Mouse (Mus musculus) adrenal gland, postnatal 36 days (tissue): ENCODE results near the gene Kmt2c. TPM values are rescaled to one million over a fixed set of nuclear protein-coding genes. Genes with fewer than 3 reads are reported as not detected.
A peak's percentile ranks its signal among the peaks of the same experiment; 100 is the strongest.
"Not testable (repeated sequence)": the region's sequence is repeated elsewhere in the genome, so short reads cannot be mapped to it uniquely, and the experiment has no call there.

Experiments used
- DNase-seq, 2 experiments: peaks; one replicate each; pipeline ENCODE4 v3.0.0; 2021; ENCODE audit warnings: mixed read lengths in 1 of 2
- total RNA-seq, 2 experiments: library from RNA; stranded (reverse); gene quantifications; 2 replicates each; pipeline ENCODE4 v1.2.3; 2021

The Kmt2c gene
- total RNA-seq, 2 experiments from 2014 or later = 59.1 to 62.6 TPM

- DNase-seq = no peak
Measured at GRCm38 (mm10) chr5:25516301-25516895, 17.8 kb upstream of the Kmt2c start.

GRCm38 (mm10) chr5:25515767-25516166, 17.2 kb upstream of the Kmt2c start, which contains the start of gene Cct8l1:
TSS of gene Cct8l1 (plus strand) at chr5:25516067.
- no peak for DNase-seq

GRCm38 (mm10) chr5:25506041-25506440, 7.5 kb upstream of the Kmt2c start:
- no peak for DNase-seq

- DNase-seq = no peak
Measured at GRCm38 (mm10) chr5:25500686-25501085, 2.1 kb upstream of the Kmt2c start.

GRCm38 (mm10) chr5:25499423-25500398, 1.1 kb upstream of the Kmt2c start:
- DNase-seq = peak; percentile 97 to 99

- peak; percentile 80 to 91 for DNase-seq
Measured at GRCm38 (mm10) chr5:25498821-25499422, 339 bp upstream of the Kmt2c start.

GRCm38 (mm10) chr5:25497720-25498345, 750 bp downstream of the Kmt2c start:
- DNase-seq = peak; percentile 61 to 72

GRCm38 (mm10) chr5:25497369-25497719, 1.2 kb downstream of the Kmt2c start:
- peak; percentile 31 to 39 for DNase-seq

GRCm38 (mm10) chr5:25496652-25497051, 1.9 kb downstream of the Kmt2c start:
- peak in 1 of 2 experiments; percentile 10 for DNase-seq

GRCm38 (mm10) chr5:25478863-25479262, 19.7 kb downstream of the Kmt2c start:
- no peak for DNase-seq

- no peak for DNase-seq
Measured at GRCm38 (mm10) chr5:25475789-25476188, 22.8 kb downstream of the Kmt2c start.

GRCm38 (mm10) chr5:25472070-25472469, 26.5 kb downstream of the Kmt2c start:
- DNase-seq = no peak

- no peak for DNase-seq
Measured at GRCm38 (mm10) chr5:25461956-25462355, 36.6 kb downstream of the Kmt2c start.

GRCm38 (mm10) chr5:25455432-25455831, 43.2 kb downstream of the Kmt2c start:
- not testable (repeated sequence) for DNase-seq

- DNase-seq = no peak
Measured at GRCm38 (mm10) chr5:25452691-25453090, 45.9 kb downstream of the Kmt2c start.

GRCm38 (mm10) chr5:25437508-25437907, 61.1 kb downstream of the Kmt2c start:
- no peak for DNase-seq

- peak; percentile 42 to 72 for DNase-seq
Measured at GRCm38 (mm10) chr5:25436081-25436480, 62.5 kb downstream of the Kmt2c start.

GRCm38 (mm10) chr5:25422576-25422975, 76.0 kb downstream of the Kmt2c start:
- DNase-seq = no peak

- DNase-seq = peak; percentile 61 to 81
Measured at GRCm38 (mm10) chr5:25420601-25421000, 78.0 kb downstream of the Kmt2c start.

- DNase-seq = no peak
Measured at GRCm38 (mm10) chr5:25415382-25415781, 83.2 kb downstream of the Kmt2c start.

- no peak for DNase-seq
Measured at GRCm38 (mm10) chr5:25396727-25397126, 101.9 kb downstream of the Kmt2c start.

- DNase-seq = no peak
Measured at GRCm38 (mm10) chr5:25392655-25393054, 105.9 kb downstream of the Kmt2c start.
